Mouse (Mus musculus): ENCODE results near the gene Snx29. TPM values are rescaled to one million over a fixed set of nuclear protein-coding genes. Genes with fewer than 3 reads are reported as not detected.

Gene Snx29
- total RNA-seq, 2 experiments from 2014 or later: 10.8 to 14.9 TPM

GRCm38 (mm10) chr16:11701579-11701978, 378.9 kb downstream of the Snx29 start:
- no peak for DNase-seq
- intact Hi-C loops (cut with DNase I): loop anchor here (10.0 kb wide), 1 partner anchor 223 kb away; no protein-coding TSS in a partner anchor

GRCm38 (mm10) chr16:11704096-11704495, 381.4 kb downstream of the Snx29 start:
- no peak for DNase-seq
- intact Hi-C loops (cut with DNase I): loop anchor here (10.0 kb wide), 1 partner anchor 221 kb away; no protein-coding TSS in a partner anchor

- intact Hi-C loops (cut with DNase I): loop anchor here (10.0 kb wide), 1 partner anchor 219 kb away; no protein-coding TSS in a partner anchor
- DNase-seq: no peak
Observed at GRCm38 (mm10) chr16:11705456-11705855, 382.7 kb downstream of the Snx29 start.

GRCm38 (mm10) chr16:11708097-11708496, 385.4 kb downstream of the Snx29 start:
- DNase-seq: no peak
- intact Hi-C loops (cut with DNase I): loop anchor here (10.0 kb wide), 1 partner anchor 217 kb away; no protein-coding TSS in a partner anchor

GRCm38 (mm10) chr16:11709382-11709781, 386.7 kb downstream of the Snx29 start:
- no peak for DNase-seq
- intact Hi-C loops (cut with DNase I): loop anchor here (10.0 kb wide), 1 partner anchor 215 kb away; no protein-coding TSS in a partner anchor

GRCm38 (mm10) chr16:11709999-11710667, 387.4 kb downstream of the Snx29 start:
- DNase-seq: no peak

GRCm38 (mm10) chr16:11713265-11713865, 390.7 kb downstream of the Snx29 start:
- intact Hi-C loops (cut with DNase I): no loop called here
- no peak for DNase-seq

More at GRCm38 (mm10) chr16:11709999-11710667, 387.4 kb downstream of the Snx29 start:
- intact Hi-C loops (cut with DNase I): loop anchor here (10.0 kb wide), 1 partner anchor 215 kb away; no protein-coding TSS in a partner anchor

GRCm38 (mm10) chr16:11716932-11717331, 394.2 kb downstream of the Snx29 start:
- intact Hi-C loops (cut with DNase I): no loop called here
- DNase-seq: no peak

- intact Hi-C loops (cut with DNase I): no loop called here
- no peak for DNase-seq
Observed at GRCm38 (mm10) chr16:11725901-11726300, 403.2 kb downstream of the Snx29 start.

- DNase-seq: no peak
- intact Hi-C loops (cut with DNase I): no loop called here
Observed at GRCm38 (mm10) chr16:11727331-11727730, 404.6 kb downstream of the Snx29 start.

GRCm38 (mm10) chr16:11728131-11728530, 405.4 kb downstream of the Snx29 start:
- intact Hi-C loops (cut with DNase I): no loop called here

GRCm38 (mm10) chr16:11728627-11729026, 405.9 kb downstream of the Snx29 start:
- intact Hi-C loops (cut with DNase I): no loop called here
- DNase-seq: no peak

More at GRCm38 (mm10) chr16:11728131-11728530, 405.4 kb downstream of the Snx29 start:
- no peak for DNase-seq

GRCm38 (mm10) chr16:11729111-11729510, 406.4 kb downstream of the Snx29 start:
- no peak for DNase-seq
- intact Hi-C loops (cut with DNase I): no loop called here

GRCm38 (mm10) chr16:11729815-11730214, 407.1 kb downstream of the Snx29 start:
- DNase-seq: no peak
- intact Hi-C loops (cut with DNase I): no loop called here

- intact Hi-C loops (cut with DNase I): no loop called here
- DNase-seq: no peak
Observed at GRCm38 (mm10) chr16:11731014-11731535, 408.4 kb downstream of the Snx29 start.

- DNase-seq: peak in 1 of 2 experiments; percentile 10
- intact Hi-C loops (cut with DNase I): no loop called here
Observed at GRCm38 (mm10) chr16:11738341-11738740, 415.6 kb downstream of the Snx29 start.

GRCm38 (mm10) chr16:11741951-11742350, 419.2 kb downstream of the Snx29 start:
- intact Hi-C loops (cut with DNase I): no loop called here
- no peak for DNase-seq

GRCm38 (mm10) chr16:11742351-11742750, 419.6 kb downstream of the Snx29 start:
- DNase-seq: no peak
- intact Hi-C loops (cut with DNase I): no loop called here

- no peak for DNase-seq
- intact Hi-C loops (cut with DNase I): no loop called here
Observed at GRCm38 (mm10) chr16:11743013-11743412, 420.3 kb downstream of the Snx29 start.

GRCm38 (mm10) chr16:11743724-11744123, 421.0 kb downstream of the Snx29 start:
- DNase-seq: no peak

GRCm38 (mm10) chr16:11746036-11746435, 423.3 kb downstream of the Snx29 start:
- no peak for DNase-seq
- intact Hi-C loops (cut with DNase I): no loop called here

More at GRCm38 (mm10) chr16:11743724-11744123, 421.0 kb downstream of the Snx29 start:
- intact Hi-C loops (cut with DNase I): no loop called here

Data from heart, postnatal 36 days (tissue).